Mouse (Mus musculus): ENCODE measurements around the gene Mtx1. TPM values are rescaled to one million over a fixed set of nuclear protein-coding genes. Genes with fewer than 3 reads are reported as not detected.
"Not testable (repeated sequence)": the region's sequence is repeated elsewhere in the genome, so short reads cannot be mapped to it uniquely, and the experiment has no call there.

Mtx1 gene
- total RNA-seq, 2 experiments from 2014 or later = 58.0 to 60.0 TPM

DNA sequence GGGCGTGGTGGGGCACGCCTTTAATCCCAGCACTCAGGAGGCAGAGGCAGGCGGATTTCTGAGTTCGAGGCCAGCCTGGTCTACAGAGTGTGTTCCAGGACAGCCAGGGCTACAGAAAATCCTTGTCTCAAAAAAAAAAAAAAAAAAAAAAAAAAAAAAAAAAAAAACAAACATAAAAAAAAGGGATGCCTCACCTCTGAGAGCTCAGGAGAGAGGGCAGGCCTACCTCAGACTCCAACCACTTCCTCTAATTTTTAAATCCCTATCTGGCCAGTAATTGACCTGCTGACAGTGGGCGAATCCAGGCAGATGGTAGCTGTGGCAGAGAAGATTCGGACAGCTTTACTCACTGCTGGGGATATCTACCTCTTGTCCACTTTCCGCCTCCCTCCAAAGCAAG, 10.5 kb downstream of the Mtx1 start:
- intact Hi-C loops (cut with DNase I) = loop anchor here (2.0 kb wide), 2 partner anchors 102 to 126 kb away; no protein-coding TSS in a partner anchor
- DNase-seq = not testable (repeated sequence)

DNA sequence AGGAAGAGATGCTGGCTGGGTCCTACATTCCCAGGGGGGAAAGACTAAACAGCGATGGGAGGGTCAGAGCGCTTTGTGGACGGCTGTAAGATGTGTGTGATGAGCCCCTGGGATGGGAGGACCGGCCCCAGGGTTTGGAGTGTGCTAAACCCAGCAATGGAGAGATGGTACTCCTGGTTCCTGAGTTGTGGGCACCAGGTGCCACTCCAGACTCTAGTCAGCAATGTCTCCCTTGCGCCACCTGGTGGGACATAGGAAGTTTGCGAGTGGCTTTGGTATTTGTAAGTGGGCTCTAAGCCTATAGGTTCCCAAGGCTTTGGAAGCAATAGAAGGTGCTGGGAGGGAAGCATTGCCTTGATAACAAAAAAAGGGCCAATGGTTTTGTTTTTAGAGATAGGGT, 11.0 kb downstream of the Mtx1 start:
- intact Hi-C loops (cut with DNase I) = loop anchor here (2.0 kb wide), 3 partner anchors 19 to 125 kb away; no protein-coding TSS in a partner anchor
- peak; percentile 85 to 86 for DNase-seq

GRCm38 (mm10) chr3:89214681-89215411, 12.0 kb downstream of the Mtx1 start, which contains the start of gene Thbs3:
Gene Thbs3, plus strand, starts transcription at chr3:89215180.
- DNase-seq = peak; percentile 37 to 52
- intact Hi-C loops (cut with DNase I) = loop anchor here (2.0 kb wide), 1 partner anchor 18 kb away; no protein-coding TSS in a partner anchor

DNA sequence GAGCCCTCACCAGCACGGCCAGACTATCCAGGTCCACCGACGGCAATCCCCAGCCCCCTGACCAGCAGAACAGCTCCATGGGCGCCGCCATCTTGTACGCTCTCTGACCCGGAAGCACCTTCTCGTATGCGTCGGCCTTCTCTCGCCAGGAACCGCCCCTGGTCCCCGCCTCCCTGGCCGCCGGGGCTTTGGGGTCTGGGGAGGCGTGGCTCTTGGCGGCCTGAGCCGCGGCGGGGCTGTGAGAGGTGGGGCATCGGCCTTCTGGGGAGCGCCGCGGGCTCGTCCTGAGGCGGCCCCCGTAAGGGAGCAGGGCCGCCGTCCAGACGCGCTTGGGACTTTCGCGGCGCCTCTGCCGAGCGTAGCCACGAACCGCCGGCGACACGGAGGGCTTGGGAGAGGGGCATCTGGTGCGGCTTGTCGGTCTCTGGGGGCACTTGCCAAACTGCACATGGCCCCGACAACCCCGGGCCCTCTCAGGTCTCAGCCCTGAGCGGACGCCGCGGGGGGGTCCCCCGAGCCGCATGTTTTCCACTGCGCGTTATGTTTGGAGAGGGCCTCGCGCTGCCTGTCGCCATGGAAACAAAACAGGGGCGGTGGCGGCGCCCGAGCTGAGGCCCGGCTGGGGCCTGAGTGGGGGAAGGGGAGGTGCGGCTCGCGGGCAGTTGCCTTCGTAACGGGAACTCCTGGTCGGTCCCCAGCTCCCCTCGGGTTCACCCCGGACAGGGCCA, 12.9 kb downstream of the Mtx1 start:
- intact Hi-C loops (cut with DNase I) = loop anchor here (2.0 kb wide), 1 partner anchor 17 kb away; no protein-coding TSS in a partner anchor
- DNase-seq = peak; percentile 94

DNA sequence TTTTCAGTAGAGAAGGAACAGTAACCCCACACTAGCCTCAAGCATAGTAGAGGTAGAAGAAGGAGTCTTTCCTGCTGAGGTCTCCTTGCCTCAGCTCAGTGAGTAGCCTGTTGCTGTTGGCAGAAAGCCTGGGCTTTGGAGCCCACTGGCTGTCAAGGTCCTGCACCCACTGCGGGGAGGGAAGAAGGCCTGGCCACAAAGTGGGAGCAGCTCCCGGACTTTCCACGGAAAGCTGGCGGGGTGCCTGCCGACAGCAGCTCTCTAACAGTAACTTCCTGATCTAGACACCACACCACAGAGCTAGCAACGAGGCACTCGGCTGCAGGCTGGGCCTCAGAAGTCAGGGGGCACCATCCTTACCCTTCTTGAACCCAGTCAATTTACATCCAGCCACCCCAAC, 16.2 kb downstream of the Mtx1 start:
- peak in 1 of 2 experiments; percentile 38 for DNase-seq
- intact Hi-C loops (cut with DNase I) = no loop called here

DNA sequence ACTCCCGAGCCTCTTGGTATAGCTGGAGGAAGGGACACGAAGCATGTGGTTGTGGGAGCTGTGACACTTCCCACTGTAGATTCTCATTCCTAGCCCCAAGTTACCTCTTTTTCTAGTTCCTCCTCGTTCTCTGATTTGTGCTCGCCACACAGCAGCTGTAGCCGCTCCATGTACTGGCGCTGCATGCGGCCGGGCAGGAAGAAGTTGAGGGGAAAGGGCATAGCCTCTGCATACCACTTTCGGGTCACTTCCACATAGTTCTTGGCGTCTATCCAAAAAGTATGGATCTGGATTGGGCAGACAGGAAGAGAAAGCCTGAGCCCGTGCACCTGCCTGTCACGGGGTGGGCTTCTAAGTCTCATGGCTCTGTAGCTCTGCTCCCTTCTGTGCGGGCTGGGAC, 16.7 kb downstream of the Mtx1 start:
- intact Hi-C loops (cut with DNase I) = no loop called here
- DNase-seq = no peak

DNA sequence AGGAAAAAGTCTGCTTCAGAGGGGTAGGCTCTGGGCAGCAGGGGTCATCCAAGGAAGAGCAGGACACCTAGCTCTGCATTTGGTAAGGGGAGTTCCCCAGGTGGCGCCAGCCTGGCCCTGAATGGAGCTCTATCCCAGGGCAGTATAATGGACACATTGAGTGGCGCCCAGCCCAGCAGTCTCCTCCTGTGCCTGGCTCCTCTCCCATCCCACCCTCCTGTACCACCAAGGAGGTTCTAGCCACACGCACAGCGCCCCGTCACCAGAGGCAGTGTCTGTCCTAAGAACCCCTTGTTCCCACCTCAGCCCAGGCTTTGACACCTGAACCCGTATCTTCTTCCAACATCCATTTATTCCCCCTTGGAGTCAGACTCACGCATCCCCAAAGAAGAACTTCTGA, 17.2 kb downstream of the Mtx1 start:
- intact Hi-C loops (cut with DNase I) = no loop called here
- DNase-seq = no peak

- no peak for DNase-seq
- intact Hi-C loops (cut with DNase I) = no loop called here
These were observed 18.2 kb downstream of the Mtx1 start for GRCm38 (mm10) chr3:89208736-89209135.

GRCm38 (mm10) chr3:89208075-89208657, 18.7 kb downstream of the Mtx1 start:
- DNase-seq = no peak
- intact Hi-C loops (cut with DNase I) = no loop called here

DNA sequence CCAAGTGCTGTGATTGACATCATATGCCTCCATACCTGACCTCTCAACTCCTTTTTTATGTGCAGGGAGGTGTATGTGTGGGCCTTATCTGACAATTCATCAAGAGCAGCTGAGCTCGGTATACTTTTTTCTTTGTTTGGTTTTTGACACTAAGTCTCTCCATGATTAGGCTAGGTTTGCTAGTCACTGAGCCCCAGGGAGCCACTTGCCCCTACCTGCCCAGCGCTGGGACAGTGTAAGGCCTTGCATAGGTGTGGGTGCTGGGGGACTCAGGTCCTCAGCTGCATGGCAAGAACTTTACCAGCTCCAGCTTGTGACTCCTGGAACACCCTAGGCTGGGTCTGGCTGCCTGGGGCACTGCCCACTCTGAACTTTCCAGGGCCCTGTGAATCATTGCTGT, 20.2 kb downstream of the Mtx1 start:
- intact Hi-C loops (cut with DNase I) = no loop called here
- no peak for DNase-seq

DNA sequence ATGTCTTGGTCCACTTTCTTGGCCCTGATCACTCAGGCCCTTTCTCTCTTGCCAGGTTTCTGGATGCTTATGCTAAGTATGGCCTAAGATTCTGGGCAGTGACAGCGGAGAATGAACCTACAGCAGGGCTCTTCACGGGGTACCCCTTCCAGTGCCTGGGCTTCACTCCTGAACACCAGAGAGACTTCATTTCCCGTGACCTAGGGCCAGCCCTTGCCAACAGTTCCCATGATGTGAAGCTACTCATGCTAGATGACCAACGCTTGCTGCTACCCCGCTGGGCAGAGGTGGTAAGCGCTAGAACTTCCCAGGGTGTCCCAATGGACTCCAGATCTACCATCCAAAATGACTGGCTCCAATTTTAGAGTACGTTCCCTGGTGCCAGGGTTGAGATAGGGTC, 20.8 kb downstream of the Mtx1 start:
- DNase-seq = no peak
- intact Hi-C loops (cut with DNase I) = no loop called here

DNA sequence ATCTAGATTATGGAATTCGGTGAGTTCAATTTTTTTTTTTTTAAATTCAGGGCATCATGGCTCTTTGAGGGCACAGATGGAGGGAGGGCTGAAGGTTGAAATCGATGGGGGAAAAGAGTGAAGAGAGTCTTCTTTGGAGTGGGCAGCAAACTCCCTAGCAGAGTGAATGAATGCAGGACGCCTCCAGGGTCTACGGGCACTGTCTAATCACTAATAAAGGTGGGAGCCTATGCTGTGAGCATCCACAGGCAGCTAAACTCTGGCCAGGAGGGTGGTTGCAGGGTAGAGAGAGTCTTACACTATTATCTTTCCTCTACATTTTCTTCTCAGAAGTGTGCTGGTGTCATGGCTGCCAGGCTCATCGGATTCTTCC, 23.8 kb downstream of the Mtx1 start:
- DNase-seq = no peak
- intact Hi-C loops (cut with DNase I) = no loop called here

DNA sequence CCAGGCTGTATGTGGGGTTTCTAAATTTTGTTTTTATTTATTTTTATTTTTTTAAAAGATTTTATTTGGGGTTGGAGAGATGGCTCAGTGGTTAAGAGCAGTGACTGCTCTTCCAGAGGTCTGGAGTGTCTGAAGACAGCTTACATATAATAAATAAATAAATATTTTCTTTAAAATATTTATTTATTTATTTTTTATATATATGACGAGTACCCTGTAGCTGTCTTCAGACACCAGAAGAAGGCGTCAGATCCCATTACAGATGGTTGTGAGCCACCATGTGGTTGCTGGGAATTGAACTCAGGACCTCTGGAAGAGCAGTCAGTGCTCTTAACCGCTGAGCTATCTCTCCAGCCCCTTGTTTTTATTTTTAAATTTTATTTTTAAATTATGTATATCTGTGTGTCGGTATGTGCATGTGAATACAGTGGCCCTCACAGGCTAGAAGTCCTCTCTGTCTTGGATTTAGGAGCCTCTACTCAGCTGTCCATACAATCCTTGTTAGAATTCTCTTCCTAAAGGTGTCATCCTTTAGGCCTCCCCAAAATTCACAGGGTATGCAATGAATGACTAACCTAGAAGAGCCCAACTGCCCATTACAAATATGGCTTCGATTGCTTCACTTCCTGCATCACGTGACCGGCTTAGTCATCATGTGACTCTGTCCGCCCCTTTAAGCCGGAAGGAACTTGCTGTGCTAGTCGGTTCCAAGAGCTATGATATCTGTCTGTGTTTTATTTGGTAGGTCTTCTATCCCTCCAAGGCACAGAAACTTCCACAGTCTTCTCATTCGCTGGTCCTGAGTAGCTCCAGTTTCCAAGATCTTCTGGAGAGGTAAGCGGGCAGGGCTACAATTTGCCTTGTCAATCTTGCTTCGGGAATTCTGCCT, 24.4 kb downstream of the Mtx1 start, which contains the start of gene Gba:
TSS of gene Gba (plus strand) at position 676 of the 889 bp plus-strand sequence.
- intact Hi-C loops (cut with DNase I) = no loop called here

DNA sequence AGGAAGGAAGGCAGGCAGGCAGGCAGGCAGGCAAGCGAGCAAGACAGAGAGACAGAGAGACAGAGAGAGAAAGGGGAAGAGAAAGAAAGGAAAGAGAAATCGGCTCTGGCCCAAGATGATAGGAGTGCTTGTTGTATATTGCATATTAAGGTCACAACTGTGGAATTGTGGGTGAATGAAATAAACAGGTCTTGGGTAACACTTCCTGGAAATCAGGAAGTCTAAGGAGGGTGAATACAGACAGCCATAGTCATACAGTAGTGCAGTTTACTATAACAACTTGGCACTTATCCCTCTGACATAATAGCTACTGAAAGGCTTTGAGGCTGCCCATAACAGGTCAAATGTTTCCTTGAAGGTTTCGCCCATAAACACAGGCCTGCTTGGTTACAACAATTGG, 27.0 kb downstream of the Mtx1 start:
- no peak for DNase-seq
- intact Hi-C loops (cut with DNase I) = no loop called here

More for the DNA sequence above, 24.4 kb downstream of the Mtx1 start, which contains the start of gene Gba:
- peak; percentile 87 to 88 for DNase-seq

DNA sequence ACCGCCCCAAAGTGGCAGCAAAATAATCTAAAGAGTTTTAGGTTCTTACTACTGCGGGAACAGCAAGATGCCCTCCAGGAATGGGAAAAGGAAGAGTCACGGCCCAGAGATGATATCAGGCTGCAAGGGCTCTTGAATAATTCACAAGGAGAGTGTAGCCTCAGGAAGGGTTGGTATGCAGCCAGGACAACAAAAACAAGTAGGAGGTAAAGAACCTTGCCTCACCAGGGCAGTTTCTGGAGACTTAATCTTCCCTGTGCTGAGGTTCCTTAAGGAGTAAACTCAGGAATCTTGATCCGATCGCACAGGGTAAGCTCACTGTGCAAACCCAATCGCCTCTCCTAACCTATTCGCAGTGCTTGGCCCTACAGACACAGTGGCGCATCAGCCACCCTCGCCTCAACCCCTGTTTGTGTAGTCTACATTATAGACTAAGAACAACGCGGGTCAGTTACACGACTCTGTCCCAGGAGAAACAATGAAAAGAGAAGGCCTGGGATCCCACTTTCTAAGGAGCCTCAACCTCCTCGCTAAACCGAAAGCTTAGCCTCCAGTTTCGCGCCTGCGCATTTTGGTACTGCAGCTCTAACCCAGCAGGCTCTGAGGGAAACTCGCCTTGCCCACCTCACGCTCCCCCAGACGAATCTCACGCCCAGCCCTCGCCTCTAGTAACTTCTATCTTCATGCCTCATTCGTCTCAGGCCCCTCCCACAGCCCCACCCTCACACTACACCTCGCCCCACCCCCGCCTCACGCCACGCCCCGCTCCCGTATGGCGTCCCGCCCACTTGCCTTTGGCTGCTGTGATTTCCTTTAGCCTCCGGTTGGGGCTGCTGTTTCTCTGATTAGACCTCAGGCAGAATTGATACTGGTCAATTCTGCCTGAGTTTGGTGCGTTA, 30.7 kb downstream of the Mtx1 start:
- intact Hi-C loops (cut with DNase I) = loop anchor here (2.0 kb wide), 1 partner anchor 19 kb away; the partner anchor contains the start of gene Thbs3
- peak; percentile 84 to 86 for DNase-seq

DNA sequence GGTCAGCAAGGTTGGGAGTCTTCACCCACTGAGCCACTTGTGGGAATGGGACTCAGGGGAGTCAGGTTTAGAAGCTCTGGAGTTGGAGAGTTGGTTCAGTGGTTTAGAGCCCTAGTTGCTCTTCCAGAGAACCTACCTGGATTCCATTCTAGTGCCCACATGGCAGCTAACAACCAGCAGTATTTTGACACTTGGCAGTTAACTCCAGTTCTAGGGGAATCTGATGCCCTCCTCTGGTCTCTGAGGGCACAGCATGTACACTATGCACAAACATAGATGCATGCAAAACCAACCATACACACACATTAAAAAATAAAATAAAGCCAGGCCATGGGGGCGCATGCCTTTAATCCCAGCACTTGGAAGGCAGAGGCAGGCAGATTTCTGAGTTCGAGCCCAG, 33.0 kb downstream of the Mtx1 start:
- intact Hi-C loops (cut with DNase I) = no loop called here
- no peak for DNase-seq

DNA sequence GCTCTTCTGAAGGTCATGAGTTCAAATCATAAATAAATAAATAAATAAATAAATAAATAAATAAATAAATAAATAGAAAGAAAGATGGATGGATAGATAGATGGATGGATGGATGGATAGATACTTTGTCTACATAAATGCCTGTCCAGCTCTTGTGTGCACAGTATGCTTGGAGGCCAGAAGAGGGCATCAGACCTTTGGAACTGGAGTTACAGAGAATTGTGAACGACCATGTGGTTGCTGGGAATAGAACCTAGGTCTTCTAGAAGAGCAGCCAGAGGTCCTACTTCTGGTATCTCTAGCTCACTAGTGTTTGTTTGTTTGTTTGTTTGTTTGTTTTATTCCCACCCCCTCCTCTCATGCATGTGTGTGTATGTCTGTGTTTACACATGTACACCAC, 33.5 kb downstream of the Mtx1 start:
- no peak for DNase-seq

GRCm38 (mm10) chr3:89190436-89190835, 36.5 kb downstream of the Mtx1 start:
- intact Hi-C loops (cut with DNase I) = no loop called here
- no peak for DNase-seq

More for the DNA sequence above, 33.5 kb downstream of the Mtx1 start:
- intact Hi-C loops (cut with DNase I) = no loop called here

- intact Hi-C loops (cut with DNase I) = no loop called here
- DNase-seq = no peak
These were observed 38.4 kb downstream of the Mtx1 start for GRCm38 (mm10) chr3:89188478-89188875.

Data from heart, postnatal 36 days (tissue).